Mouse (Mus musculus): ENCODE data around the gene Aldoart2.
A peak's percentile ranks its signal among the peaks of the same experiment; 100 is the strongest.
"Not testable (repeated sequence)": the region's sequence is repeated elsewhere in the genome, so short reads cannot be mapped to it uniquely, and the experiment has no call there.

The Aldoart2 gene

GRCm38 (mm10) chr12:55565206-55565605, at the start of gene Aldoart2:
Gene Aldoart2, plus strand, starts transcription at chr12:55565239.
- DNase-seq (ENCODE audit: inconsistent ontology term): no peak

GRCm38 (mm10) chr12:55518061-55518738, 46.8 kb upstream of the Aldoart2 start:
- peak; percentile 80 for DNase-seq (ENCODE audit: inconsistent ontology term)

GRCm38 (mm10) chr12:55526983-55527752, 37.9 kb upstream of the Aldoart2 start:
- DNase-seq (ENCODE audit: inconsistent ontology term): peak; percentile 82

- peak; percentile 46 for DNase-seq (ENCODE audit: inconsistent ontology term)
Measured at GRCm38 (mm10) chr12:55536537-55537135, 28.4 kb upstream of the Aldoart2 start.

- no peak for DNase-seq (ENCODE audit: inconsistent ontology term)
Measured at GRCm38 (mm10) chr12:55537742-55538141, 27.3 kb upstream of the Aldoart2 start.

- no peak for DNase-seq (ENCODE audit: inconsistent ontology term)
Measured at GRCm38 (mm10) chr12:55538328-55538971, 26.6 kb upstream of the Aldoart2 start.

- DNase-seq (ENCODE audit: inconsistent ontology term): no peak
Measured at GRCm38 (mm10) chr12:55539157-55539556, 25.9 kb upstream of the Aldoart2 start.

GRCm38 (mm10) chr12:55554901-55555300, 10.1 kb upstream of the Aldoart2 start:
- not testable (repeated sequence) for DNase-seq (ENCODE audit: inconsistent ontology term)

- DNase-seq (ENCODE audit: inconsistent ontology term): no peak
Measured at GRCm38 (mm10) chr12:55557866-55558265, 7.2 kb upstream of the Aldoart2 start.

GRCm38 (mm10) chr12:55559184-55559855, 5.7 kb upstream of the Aldoart2 start:
- no peak for DNase-seq (ENCODE audit: inconsistent ontology term)

GRCm38 (mm10) chr12:55560025-55560690, 4.9 kb upstream of the Aldoart2 start:
- DNase-seq (ENCODE audit: inconsistent ontology term): peak; percentile 19

GRCm38 (mm10) chr12:55563742-55564141, 1.3 kb upstream of the Aldoart2 start:
- DNase-seq (ENCODE audit: inconsistent ontology term): no peak

GRCm38 (mm10) chr12:55564187-55564963, 664 bp upstream of the Aldoart2 start:
- DNase-seq (ENCODE audit: inconsistent ontology term): no peak

- DNase-seq (ENCODE audit: inconsistent ontology term): no peak
Measured at GRCm38 (mm10) chr12:55565867-55566266, 828 bp downstream of the Aldoart2 start.

- no peak for DNase-seq (ENCODE audit: inconsistent ontology term)
Measured at GRCm38 (mm10) chr12:55566837-55567236, 1.8 kb downstream of the Aldoart2 start.

- no peak for DNase-seq (ENCODE audit: inconsistent ontology term)
Measured at GRCm38 (mm10) chr12:55568466-55568865, 3.4 kb downstream of the Aldoart2 start.

- DNase-seq (ENCODE audit: inconsistent ontology term): no peak
Measured at GRCm38 (mm10) chr12:55569676-55570075, 4.6 kb downstream of the Aldoart2 start.

- no peak for DNase-seq (ENCODE audit: inconsistent ontology term)
Measured at GRCm38 (mm10) chr12:55570646-55571045, 5.6 kb downstream of the Aldoart2 start.

- no peak for DNase-seq (ENCODE audit: inconsistent ontology term)
Measured at GRCm38 (mm10) chr12:55571181-55571580, 6.1 kb downstream of the Aldoart2 start.

- no peak for DNase-seq (ENCODE audit: inconsistent ontology term)
Measured at GRCm38 (mm10) chr12:55571661-55572060, 6.6 kb downstream of the Aldoart2 start.
